Mouse (Mus musculus) liver, postnatal 0 days (tissue): ENCODE data around the gene Selenof. TPM values are rescaled to one million over a fixed set of nuclear protein-coding genes. Genes with fewer than 3 reads are reported as not detected.

Experiments used
- ATAC-seq: fragments of 200-750 bp; cut with Nextera tagmentation; 2 replicates; pipeline ENCODE4 v1.8.0; 2017; ENCODE audit warnings: mild to moderate bottlenecking, moderate library complexity
- DNase-seq: peaks from one replicate; pipeline ENCODE4 v3.0.0-alpha.2; 2016
- H3K27ac ChIP-seq: fragments of 300-500 bp; sonication (generic); 2 replicates; pipeline ENCODE4 v1.5.1; 2014; ENCODE audit warnings: antibody characterized with exemption, moderate library complexity, mild to moderate bottlenecking, low read depth
- H3K27me3 ChIP-seq: fragments of 300-500 bp; sonication (generic); 2 replicates; pipeline ENCODE4 v1.6.1; 2014; ENCODE audit warnings: low read length, control low read depth, mixed read lengths; ENCODE audit not compliant: insufficient read depth
- H3K36me3 ChIP-seq: fragments of 300-500 bp; sonication (generic); replicated peaks from 2 replicates; pipeline ENCODE4 v1.6.1; 2014; ENCODE audit warnings: mild to moderate bottlenecking, control low read depth, low read length, moderate library complexity, mixed read lengths; ENCODE audit not compliant: insufficient read depth
- H3K4me1 ChIP-seq: fragments of 300-500 bp; sonication (generic); 2 replicates; pipeline ENCODE4 v1.6.1; 2014; ENCODE audit warnings: antibody characterized with exemption, mild to moderate bottlenecking, control low read depth; ENCODE audit not compliant: insufficient read depth
- H3K4me2 ChIP-seq: fragments of 300-500 bp; sonication (generic); 2 replicates; pipeline ENCODE4 v1.6.1; 2014; ENCODE audit warnings: low read depth, mild to moderate bottlenecking, low read length, moderate library complexity, mixed read lengths
- H3K4me3 ChIP-seq: fragments of 300-500 bp; sonication (generic); 2 replicates; pipeline ENCODE4 v1.5.1; 2014; ENCODE audit warnings: low read depth, low read length
- H3K9ac ChIP-seq: fragments of 300-500 bp; sonication (generic); replicated peaks from 2 replicates; pipeline ENCODE4 v1.6.1; 2014; ENCODE audit warnings: mild to moderate bottlenecking, moderate library complexity
- H3K9me3 ChIP-seq: fragments of 300-500 bp; sonication (generic); 2 replicates; pipeline ENCODE4 v1.6.1; 2016; ENCODE audit warnings: mild to moderate bottlenecking, control low read depth, low read length, mixed read lengths
- CTCF ChIP-seq: sonication (generic); IDR thresholded peaks from 2 replicates; pipeline ENCODE4 v1.5.1; 2016; ENCODE audit warnings: antibody characterized with exemption, low read depth
- EP300 ChIP-seq: IDR thresholded peaks from 2 replicates; pipeline ENCODE4 v1.6.1; 2016; ENCODE audit warnings: antibody characterized with exemption, low read depth, mild to moderate bottlenecking
- WGBS: fragments of 180-500 bp; shearing (Covaris S2); extraction: QIAGEN DNeasy Blood & Tissue Kit; methylation state at CpG from one replicate; pipeline ENCODE4 v1.1.7; 2014; ENCODE audit not compliant: insufficient replicate concordance; 5-methylcytosine and 5-hydroxymethylcytosine counted together
- polyA plus RNA-seq: library from polyadenylated mRNA; unstranded; fragments of >200 nt; fragmentation: Nextera tagmentation; extraction: Ambion mirVana; gene quantifications from 2 replicates; pipeline ENCODE4 v1.2.1, GENCODE M21; 2015

Selenof gene
- polyA plus RNA-seq, 1 experiment from 2014 or later = 284 TPM

DNA sequence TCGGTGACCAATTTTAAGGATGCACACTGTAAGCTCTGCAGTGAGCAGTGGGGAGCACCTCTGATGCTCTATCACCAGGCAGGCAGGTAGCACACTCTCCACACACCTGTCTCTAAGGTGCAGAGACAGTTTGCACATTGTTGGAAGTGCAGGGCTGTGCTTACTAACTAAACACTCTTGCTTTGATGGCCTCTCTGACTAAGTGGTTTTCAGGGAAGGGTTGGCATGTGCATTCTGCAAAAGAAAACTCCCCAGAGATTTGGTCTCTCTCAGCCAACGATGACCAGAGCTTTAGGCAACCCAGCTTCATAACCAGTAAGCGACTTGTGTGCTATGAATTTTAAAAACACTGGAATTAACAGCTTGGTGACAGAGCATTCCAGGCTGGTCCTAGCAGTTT, 29.3 kb upstream of the Selenof start:
- Histone ChIP-seq H3K4me3 (no peak overlapping the region), H3K4me1 (no peaks in the 10 kb centered on the region), H3K36me3 (no peaks in the 10 kb centered on the region), H3K27me3 (no peaks in the 10 kb centered on the region), H3K9me3 (no peaks in the 10 kb centered on the region), H3K27ac (no peak overlapping the region), H3K4me2 (no peak overlapping the region), H3K9ac (no peak overlapping the region)
- TF ChIP-seq EP300 = no peak
- no peak for TF ChIP-seq CTCF
- DNase-seq (no peak), ATAC-seq (no peak)
- WGBS = 86% methylated on average over 3 of the region's 3 CpGs

DNA sequence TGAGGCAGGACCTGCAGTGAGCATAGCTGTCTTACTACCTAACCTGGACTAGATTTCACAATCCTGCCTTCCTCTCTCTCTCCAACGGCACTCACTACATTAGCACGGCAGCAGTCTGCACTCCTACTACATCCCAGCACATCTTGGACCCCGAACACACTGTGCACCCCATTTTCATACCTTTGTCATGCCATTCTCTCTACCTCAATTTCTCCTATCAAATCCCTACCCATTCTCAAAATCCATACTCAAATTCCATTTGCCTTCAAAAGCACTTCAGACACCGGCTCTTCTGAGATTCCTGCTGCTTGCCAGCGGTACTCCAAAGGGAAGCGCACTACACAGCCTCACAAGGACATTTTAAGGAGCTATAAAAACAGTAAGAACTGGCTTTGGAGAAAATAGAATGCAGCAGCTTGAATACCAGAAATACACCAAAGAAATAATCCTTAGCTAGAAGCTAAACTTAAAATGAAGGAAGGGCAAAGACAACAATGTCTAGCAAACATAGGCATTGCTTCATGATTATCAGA, 28.1 kb upstream of the Selenof start:
- DNase-seq (no peak), ATAC-seq (no peak)
- 68% methylated on average over 6 of the region's 6 CpGs for WGBS

DNA sequence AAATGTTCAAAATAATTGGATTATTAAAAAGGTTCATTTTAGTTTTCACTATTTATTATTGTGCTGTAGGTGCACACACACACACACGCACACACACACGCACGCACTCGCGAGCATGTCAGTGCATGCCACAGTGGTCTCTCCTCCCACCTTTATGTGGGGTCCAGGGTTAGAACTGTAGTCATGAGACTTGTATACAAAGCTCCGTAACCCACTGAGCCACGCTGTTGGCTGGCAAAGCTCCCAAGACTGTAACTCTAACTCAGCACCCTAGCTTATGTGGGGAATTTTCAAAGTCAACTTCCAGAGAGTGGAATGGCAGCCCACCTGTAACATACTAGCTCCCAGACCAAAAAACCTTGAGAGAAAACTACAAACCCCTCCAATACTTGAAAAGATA, 25.0 kb upstream of the Selenof start:
- Histone ChIP-seq H3K4me2 (no peak overlapping the region), H3K36me3 (no peaks in the 10 kb centered on the region), H3K4me1 (no peaks in the 10 kb centered on the region), H3K9me3 (no peaks in the 10 kb centered on the region), H3K27ac (no peak overlapping the region), H3K4me3 (no peak overlapping the region), H3K27me3 (no peaks in the 10 kb centered on the region), H3K9ac (no peak overlapping the region)
- ATAC-seq (no peak), DNase-seq (no peak)
- TF ChIP-seq EP300 (no peak), CTCF (no peak)
- 92% methylated on average over 7 of the region's 7 CpGs for WGBS

More for the DNA sequence above, 28.1 kb upstream of the Selenof start:
- Histone ChIP-seq H3K9ac (no peak overlapping the region), H3K4me3 (no peak overlapping the region), H3K27me3 (no peaks in the 10 kb centered on the region), H3K36me3 (no peaks in the 10 kb centered on the region), H3K27ac (no peak overlapping the region), H3K4me1 (no peaks in the 10 kb centered on the region), H3K4me2 (no peak overlapping the region), H3K9me3 (no peaks in the 10 kb centered on the region)
- TF ChIP-seq CTCF (no peak), EP300 (no peak)

DNA sequence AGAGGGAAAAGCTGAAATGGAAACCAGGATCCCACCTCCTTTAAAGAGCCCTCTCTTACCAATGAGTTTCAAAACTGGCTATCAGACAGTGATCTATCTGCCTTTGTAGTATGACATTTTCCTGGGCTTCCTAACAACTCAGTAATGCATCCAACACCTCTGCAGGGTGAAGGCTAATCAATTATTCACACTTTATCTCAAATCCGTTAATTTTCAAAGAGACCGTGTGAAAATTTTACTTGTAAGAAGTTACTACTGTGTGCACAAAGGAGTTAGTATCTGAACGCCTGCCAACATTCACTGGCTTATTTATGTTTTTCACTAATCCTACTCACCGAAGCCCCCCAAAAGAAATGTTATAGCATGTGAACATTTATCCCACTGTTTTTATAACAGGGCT, 24.3 kb upstream of the Selenof start:
- no peak for DNase-seq
- Histone ChIP-seq H3K9me3 (no peaks in the 10 kb centered on the region), H3K4me2 (no peak overlapping the region), H3K4me1 (no peaks in the 10 kb centered on the region), H3K9ac (no peak overlapping the region), H3K36me3 (no peaks in the 10 kb centered on the region), H3K27me3 (no peaks in the 10 kb centered on the region), H3K27ac (no peak overlapping the region), H3K4me3 (no peak overlapping the region)
- 73% methylated on average over 4 of the region's 4 CpGs for WGBS
- no peak for TF ChIP-seq EP300
- TF ChIP-seq CTCF = no peak
- ATAC-seq = no peak

DNA sequence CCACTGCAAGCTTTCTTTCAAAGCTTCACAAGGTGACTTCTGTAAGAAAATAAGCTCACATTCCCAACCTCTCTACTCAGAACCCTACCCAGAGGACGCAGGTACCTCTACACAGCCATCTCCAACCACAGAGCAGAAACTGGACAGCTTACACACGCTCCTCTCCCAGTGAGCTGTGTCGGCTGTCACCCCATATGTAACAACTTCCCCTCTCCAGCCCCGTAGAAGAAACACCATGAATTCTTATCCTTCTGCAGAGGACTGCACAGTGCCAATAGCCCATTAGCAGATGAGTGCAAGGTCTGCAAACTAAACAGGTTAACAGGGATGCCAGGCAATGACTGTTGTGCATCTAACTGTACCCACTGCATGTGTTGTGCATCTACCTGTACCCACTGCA, 23.6 kb upstream of the Selenof start:
- Histone ChIP-seq H3K4me1 (no peaks in the 10 kb centered on the region), H3K4me2 (no peak overlapping the region), H3K9ac (no peak overlapping the region), H3K36me3 (no peaks in the 10 kb centered on the region), H3K9me3 (no peaks in the 10 kb centered on the region), H3K27me3 (no peaks in the 10 kb centered on the region), H3K27ac (no peak overlapping the region), H3K4me3 (no peak overlapping the region)
- DNase-seq (no peak), ATAC-seq (no peak)
- WGBS = 21% methylated on average over 4 of the region's 4 CpGs
- TF ChIP-seq EP300 = no peak

DNA sequence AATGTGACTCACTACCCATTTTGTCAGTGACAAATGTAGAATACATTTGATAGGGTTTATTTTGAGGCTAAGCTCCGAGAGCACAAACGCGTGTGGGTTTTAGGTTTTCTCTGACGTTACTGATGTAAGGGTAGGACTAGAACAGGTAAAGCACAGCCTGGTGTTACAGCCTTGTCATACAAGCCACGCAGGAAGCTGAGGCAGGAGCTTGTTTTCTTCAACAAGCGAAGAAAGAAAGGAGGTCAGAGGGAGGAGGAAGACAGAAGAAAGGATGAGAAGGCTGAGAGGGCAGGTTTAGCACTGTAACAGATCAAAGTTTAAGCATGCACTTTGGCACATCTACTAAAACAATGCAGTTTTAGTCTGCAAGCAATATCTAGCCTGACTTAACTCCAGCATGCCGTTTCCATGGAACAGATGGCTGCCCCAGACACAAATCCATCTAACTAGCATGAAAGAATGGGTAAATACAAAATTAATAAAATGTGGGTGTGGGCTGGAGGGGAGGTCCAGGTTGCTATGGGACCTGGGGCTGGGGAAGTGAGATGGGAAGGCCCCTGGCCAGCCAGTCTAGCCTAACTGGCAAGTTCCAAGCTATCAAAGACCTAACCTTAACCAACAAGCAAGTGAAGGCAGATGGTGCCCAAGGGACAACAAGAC, 21.8 kb upstream of the Selenof start:
- Histone ChIP-seq H3K27ac (no peak overlapping the region), H3K36me3 (no peaks in the 10 kb centered on the region), H3K27me3 (no peaks in the 10 kb centered on the region), H3K4me1 (0 out of 2 replicates have a peak, but pooled peaks cover 2% of the 10 kb centered on the region), H3K4me3 (no peak overlapping the region), H3K4me2 (no peak overlapping the region), H3K9me3 (no peaks in the 10 kb centered on the region), H3K9ac (no peak overlapping the region)
- TF ChIP-seq EP300 = no peak
- no peak for TF ChIP-seq CTCF
- DNase-seq = no peak
- no peak for ATAC-seq
- WGBS = 87% methylated on average over 7 of the region's 7 CpGs
